Mouse (Mus musculus) neural tube, embryonic 13.5 days (tissue): ENCODE results near the gene Snapin. TPM values are rescaled to one million over a fixed set of nuclear protein-coding genes. Genes with fewer than 3 reads are reported as not detected.

ENCODE experiments used
- ATAC-seq: fragments of 200-750 bp; cut with Nextera tagmentation; 2 replicates; pipeline ENCODE4 v1.8.0; 2017; ENCODE audit warnings: low read depth, mild to moderate bottlenecking, moderate TSS enrichment, moderate library complexity
- H3K27ac ChIP-seq: fragments of 300-500 bp; sonication (generic); replicated peaks from 2 replicates; pipeline ENCODE4 v1.5.1; 2015; ENCODE audit warnings: moderate library complexity, mild to moderate bottlenecking, inconsistent platforms
- H3K27me3 ChIP-seq: fragments of 300-500 bp; sonication (generic); 2 replicates; pipeline ENCODE4 v1.6.1; 2015; ENCODE audit warnings: mild to moderate bottlenecking, inconsistent platforms
- H3K36me3 ChIP-seq: fragments of 300-500 bp; sonication (generic); 2 replicates; pipeline ENCODE4 v1.6.1; 2015; ENCODE audit warnings: mild to moderate bottlenecking, inconsistent platforms
- H3K4me1 ChIP-seq: fragments of 300-500 bp; sonication (generic); replicated peaks from 2 replicates; pipeline ENCODE4 v1.6.1; 2015; ENCODE audit warnings: inconsistent platforms
- H3K4me2 ChIP-seq: fragments of 300-500 bp; sonication (generic); 2 replicates; pipeline ENCODE4 v1.6.1; 2015; ENCODE audit warnings: inconsistent platforms, mild to moderate bottlenecking, moderate library complexity
- H3K4me3 ChIP-seq: fragments of 300-500 bp; sonication (generic); 2 replicates; pipeline ENCODE4 v1.5.1; 2015; ENCODE audit warnings: mild to moderate bottlenecking, inconsistent platforms
- H3K9ac ChIP-seq: fragments of 300-500 bp; sonication (generic); 2 replicates; pipeline ENCODE4 v1.6.1; 2015; ENCODE audit warnings: moderate library complexity, mild to moderate bottlenecking, inconsistent platforms
- H3K9me3 ChIP-seq: fragments of 300-500 bp; sonication (generic); 2 replicates; pipeline ENCODE4 v1.6.1; 2016; ENCODE audit warnings: inconsistent platforms
- WGBS: fragments of 180-500 bp; shearing (Covaris S2); methylation state at CpG from one replicate; pipeline ENCODE4 v1.1.7; 2015; 5-methylcytosine and 5-hydroxymethylcytosine counted together
- polyA plus RNA-seq: library from polyadenylated mRNA; unstranded; fragments of >200 nt; fragmentation: Nextera tagmentation; extraction: Ambion mirVana; gene quantifications from 2 replicates; pipeline ENCODE4 v1.2.1, GENCODE M21; 2015

Gene Snapin
- polyA plus RNA-seq, 1 experiment from 2014 or later: 103 TPM

- H3K27ac ChIP-seq: no peak overlapping the region
- peak; percentile 65 for ATAC-seq
- peaks cover 41% of the 10 kb centered on the region for H3K27me3 ChIP-seq
- peaks cover 18% of the 10 kb centered on the region for H3K4me1 ChIP-seq
- H3K36me3 ChIP-seq: no peaks in the 10 kb centered on the region
- WGBS: under 1% methylated on average over 10 of the region's 10 CpGs
- H3K9me3 ChIP-seq: no peaks in the 10 kb centered on the region
- H3K4me3 ChIP-seq: peak overlapping the region; percentile 35
- peak overlapping the region; percentile 63 for H3K4me2 ChIP-seq
- peak overlapping the region; percentile 60 for H3K9ac ChIP-seq
Observed at GRCm38 (mm10) chr3:90514691-90515090, 23.9 kb upstream of the Snapin start.

DNA sequence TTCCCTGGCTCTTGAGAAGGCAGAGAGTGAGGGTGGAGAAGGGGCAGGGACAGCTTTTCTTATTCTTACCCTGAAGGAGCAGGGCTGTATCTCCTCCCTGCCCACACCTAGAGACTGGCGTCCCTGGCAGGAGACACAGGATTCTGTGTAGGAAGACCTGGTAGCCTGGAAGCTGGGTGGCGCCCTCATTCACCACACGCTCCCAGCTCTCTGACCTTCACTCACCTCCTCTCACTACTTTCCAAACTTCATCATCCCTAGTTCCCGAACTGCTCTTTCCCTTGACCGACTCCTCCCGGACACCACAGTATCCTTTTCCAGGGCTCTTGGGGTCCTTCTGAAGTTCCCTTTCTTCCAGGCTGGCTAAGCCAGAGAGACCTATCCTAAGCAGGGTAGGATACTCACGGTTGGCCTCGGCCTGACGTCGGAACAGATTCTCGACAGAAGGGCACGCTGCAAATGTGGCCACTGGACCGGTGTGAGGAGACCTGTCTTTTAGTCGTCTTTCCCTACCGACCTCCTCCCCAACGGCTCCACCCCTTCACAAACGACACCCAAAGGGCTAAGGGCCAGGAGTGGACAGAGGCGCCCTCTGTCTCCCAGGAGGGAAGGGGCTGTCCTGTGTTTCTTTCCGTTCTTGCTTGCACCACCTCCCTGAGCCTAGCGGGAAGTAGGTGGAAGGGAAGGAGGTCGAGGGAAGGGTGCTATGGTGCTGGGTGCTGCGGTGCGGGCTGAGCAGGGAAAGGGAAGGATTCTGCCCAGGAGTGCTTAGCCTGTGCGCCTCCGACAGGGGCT, 23.2 kb upstream of the Snapin start, which contains the start of the genes S100a1 and S100a13:
Gene S100a1, minus strand, starts transcription at position 597 of the 795 bp plus-strand sequence.
Gene S100a13, plus strand, starts transcription at position 640 of the 795 bp plus-strand sequence.
- Histone ChIP-seq H3K36me3 (no peaks in the 10 kb centered on the region), H3K4me3 (peak within 1 kb of the TSS; percentile 35), H3K9ac (peak within 1 kb of the TSS; percentile 60), H3K27me3 (peaks cover 41% of the 10 kb centered on the region), H3K27ac (no peak within 1 kb of the TSS), H3K4me1 (peaks cover 18% of the 10 kb centered on the region), H3K4me2 (peak within 1 kb of the TSS; percentile 63), H3K9me3 (no peaks in the 10 kb centered on the region)
- ATAC-seq: no peak
- 3% methylated on average over 25 of the region's 25 CpGs for WGBS

DNA sequence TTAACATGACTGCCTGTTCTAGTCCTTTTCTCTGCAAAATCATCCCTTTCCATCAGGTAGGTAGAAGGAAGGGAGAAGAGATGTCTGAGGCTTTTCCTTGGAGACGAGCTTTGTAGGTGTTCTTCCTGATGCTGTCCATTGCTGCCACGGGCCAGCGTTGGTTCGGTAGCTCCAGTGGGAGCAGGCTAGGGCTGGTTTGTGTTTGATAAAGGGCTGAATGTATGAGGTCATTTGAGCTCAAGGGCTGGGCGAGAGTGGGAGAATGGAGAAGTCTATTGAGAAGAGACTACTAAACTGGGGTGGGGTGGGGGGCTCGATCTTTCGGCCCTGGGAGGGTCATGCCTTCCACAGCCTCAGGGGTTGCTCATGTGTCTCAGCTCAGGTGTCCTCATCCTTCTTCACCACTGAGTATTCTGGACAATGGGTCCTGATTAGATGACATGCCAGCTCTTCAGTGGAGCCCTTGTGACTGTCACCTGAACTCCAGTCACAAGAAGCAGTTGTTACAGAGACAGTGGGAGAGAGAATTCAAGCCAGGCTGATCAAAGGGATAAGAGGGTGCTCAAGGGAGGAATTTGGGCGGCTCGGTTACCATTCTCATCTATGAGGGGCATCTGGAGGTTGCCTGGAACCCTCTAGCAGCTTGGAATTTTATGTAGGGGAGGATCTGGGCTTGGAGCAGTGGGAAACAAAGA, 22.3 kb upstream of the Snapin start:
- H3K4me3 ChIP-seq: no peak overlapping the region
- H3K9me3 ChIP-seq: no peaks in the 10 kb centered on the region
- 76% methylated on average over 9 of the region's 9 CpGs for WGBS
- H3K4me2 ChIP-seq: no peak overlapping the region
- no peak for ATAC-seq
- no peak overlapping the region for H3K27ac ChIP-seq
- no peak overlapping the region for H3K9ac ChIP-seq
- peaks cover 21% of the 10 kb centered on the region for H3K4me1 ChIP-seq
- no peaks in the 10 kb centered on the region for H3K36me3 ChIP-seq
- H3K27me3 ChIP-seq: peaks cover 41% of the 10 kb centered on the region

DNA sequence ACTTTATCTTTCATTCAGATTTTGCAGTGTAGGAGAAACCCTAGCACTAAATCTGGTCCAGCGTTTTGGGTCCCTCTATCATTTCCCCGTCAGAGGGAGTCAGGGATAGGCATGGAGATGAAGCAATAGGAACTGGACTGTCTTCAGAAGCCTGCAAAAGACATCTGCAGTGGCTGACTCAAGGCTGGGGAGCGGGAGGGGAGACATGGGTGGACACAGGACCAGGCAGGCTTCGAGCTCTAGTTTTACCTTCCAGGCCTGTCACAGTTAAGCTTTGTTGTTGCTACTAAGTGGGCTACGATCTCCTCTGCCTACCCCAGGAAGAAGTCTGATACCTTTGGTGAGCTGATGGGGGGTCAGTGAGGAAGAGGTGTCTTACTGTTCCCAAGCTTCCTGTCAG, 21.4 kb upstream of the Snapin start:
- Histone ChIP-seq H3K9me3 (no peaks in the 10 kb centered on the region), H3K4me2 (no peak overlapping the region), H3K27me3 (peaks cover 41% of the 10 kb centered on the region), H3K4me3 (no peak overlapping the region), H3K9ac (no peak overlapping the region), H3K27ac (no peak overlapping the region), H3K4me1 (peaks cover 29% of the 10 kb centered on the region), H3K36me3 (peaks cover 5% of the 10 kb centered on the region; the same call in 1 of the 2 replicates)
- ATAC-seq: no peak
- WGBS: 91% methylated on average over 5 of the region's 5 CpGs

GRCm38 (mm10) chr3:90509747-90510123, 18.9 kb upstream of the Snapin start:
- H3K36me3 ChIP-seq: peaks cover 30% of the 10 kb centered on the region
- peak overlapping the region; percentile 47 for H3K4me2 ChIP-seq
- peaks cover 31% of the 10 kb centered on the region for H3K27me3 ChIP-seq
- peak; percentile 17; the same call in 1 of the 2 replicates for ATAC-seq
- WGBS: 20% methylated on average over 2 of the region's 2 CpGs
- H3K4me3 ChIP-seq: peak overlapping the region; percentile 88
- H3K4me1 ChIP-seq: peaks cover 43% of the 10 kb centered on the region
- no peaks in the 10 kb centered on the region for H3K9me3 ChIP-seq
- H3K27ac ChIP-seq: peak overlapping the region; percentile 96
- no peak overlapping the region for H3K9ac ChIP-seq

DNA sequence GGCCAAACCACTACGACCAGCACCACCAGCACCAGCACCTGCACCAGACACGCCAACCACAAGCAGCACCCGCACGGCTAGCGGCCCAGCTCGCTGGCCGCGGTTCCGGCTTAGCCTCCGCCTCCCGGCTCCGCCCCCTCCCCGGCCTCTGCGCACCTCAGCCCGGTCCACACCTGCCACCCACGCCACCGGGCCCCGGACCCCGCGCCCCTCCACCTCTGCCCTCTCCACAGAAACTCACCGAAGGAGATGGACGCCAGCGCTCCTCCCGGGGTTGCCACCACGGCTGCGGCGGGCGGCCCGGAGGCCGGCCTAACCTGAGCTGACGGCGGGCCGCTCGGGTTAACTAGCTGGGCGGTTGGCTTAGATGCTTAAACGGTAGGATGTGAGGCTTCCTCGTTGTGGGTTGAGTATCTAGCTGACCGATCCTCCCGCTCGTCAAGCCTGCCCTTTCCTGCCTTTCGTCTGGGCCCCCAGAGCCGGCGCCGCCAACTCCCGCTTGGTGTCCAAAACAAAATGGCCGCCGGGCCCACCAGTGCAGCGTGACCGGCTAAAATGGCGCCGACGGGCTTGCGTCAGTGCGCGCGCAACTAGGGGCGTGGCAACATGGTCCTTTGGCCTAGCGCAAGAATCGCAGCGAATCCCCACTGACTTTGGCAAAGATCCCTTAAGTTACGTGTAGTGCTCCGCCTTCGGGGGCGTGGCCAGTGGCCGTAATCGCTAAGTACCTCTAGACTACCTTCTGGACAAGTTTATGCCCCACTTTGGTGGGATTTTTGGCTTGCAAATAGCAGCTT, 18.3 kb upstream of the Snapin start, which contains the start of gene Chtop:
Gene Chtop, minus strand, starts transcription at position 549 of the 797 bp plus-strand sequence.
- peaks cover 34% of the 10 kb centered on the region for H3K36me3 ChIP-seq
- H3K4me2 ChIP-seq: peak within 1 kb of the TSS; percentile 85
- 1% methylated on average over 66 of the region's 66 CpGs for WGBS
- peak within 1 kb of the TSS; percentile 88 for H3K4me3 ChIP-seq
- peak; percentile 94 for ATAC-seq
- peaks cover 42% of the 10 kb centered on the region for H3K4me1 ChIP-seq
- no peaks in the 10 kb centered on the region for H3K9me3 ChIP-seq
- peaks cover 25% of the 10 kb centered on the region for H3K27me3 ChIP-seq
- peak within 1 kb of the TSS; percentile 96 for H3K27ac ChIP-seq
- peak within 1 kb of the TSS; percentile 99 for H3K9ac ChIP-seq

- H3K4me2 ChIP-seq: peak overlapping the region; percentile 85
- H3K9me3 ChIP-seq: no peaks in the 10 kb centered on the region
- WGBS: 3% methylated on average over 20 of the region's 20 CpGs
- H3K27ac ChIP-seq: peak overlapping the region; percentile 96
- peaks cover 41% of the 10 kb centered on the region for H3K36me3 ChIP-seq
- H3K27me3 ChIP-seq: peaks cover 18% of the 10 kb centered on the region
- ATAC-seq: no peak
- H3K4me1 ChIP-seq: peaks cover 39% of the 10 kb centered on the region
- H3K9ac ChIP-seq: peak overlapping the region; percentile 99
- H3K4me3 ChIP-seq: peak overlapping the region; percentile 88
Observed at GRCm38 (mm10) chr3:90508287-90508949, 17.6 kb upstream of the Snapin start.

DNA sequence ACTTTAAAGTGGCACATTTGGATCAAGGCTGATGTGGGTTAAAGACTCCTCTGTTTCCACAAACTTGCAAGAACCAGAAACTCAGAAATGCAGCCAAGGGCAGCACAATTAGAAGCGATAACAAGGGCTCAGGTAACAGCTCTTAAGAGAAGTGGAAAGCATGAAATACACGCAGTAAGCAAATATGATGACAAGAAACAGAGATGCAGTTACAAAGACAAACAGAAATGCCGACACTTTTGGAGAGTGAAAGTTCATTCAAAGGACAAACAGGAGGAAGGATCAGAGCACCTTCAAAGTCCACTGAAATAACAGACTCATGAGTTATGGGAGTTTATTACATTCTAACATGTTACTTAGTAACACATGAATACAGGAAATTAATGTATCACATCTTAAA, 15.5 kb upstream of the Snapin start:
- no peak for ATAC-seq
- H3K4me1 ChIP-seq: peaks cover 39% of the 10 kb centered on the region
- peaks cover 62% of the 10 kb centered on the region for H3K36me3 ChIP-seq
- H3K27ac ChIP-seq: no peak overlapping the region
- 93% methylated on average over 3 of the region's 3 CpGs for WGBS
- H3K27me3 ChIP-seq: 0 out of 2 replicates have a peak, but pooled peaks cover 4% of the 10 kb centered on the region
- H3K9ac ChIP-seq: 0 out of 2 replicates have a peak overlapping the region, but pooled peaks have one; percentile 8
- H3K4me3 ChIP-seq: no peak overlapping the region
- H3K4me2 ChIP-seq: no peak overlapping the region
- H3K9me3 ChIP-seq: no peaks in the 10 kb centered on the region

GRCm38 (mm10) chr3:90505216-90505615, 14.4 kb upstream of the Snapin start:
- no peak overlapping the region for H3K9ac ChIP-seq
- no peak overlapping the region for H3K27ac ChIP-seq
- peaks cover 71% of the 10 kb centered on the region for H3K36me3 ChIP-seq
- no peak overlapping the region for H3K4me3 ChIP-seq
- H3K4me1 ChIP-seq: peaks cover 39% of the 10 kb centered on the region
- WGBS: 94% methylated on average over 5 of the region's 5 CpGs
- no peak overlapping the region for H3K4me2 ChIP-seq
- no peak for ATAC-seq
- no peaks in the 10 kb centered on the region for H3K9me3 ChIP-seq
- H3K27me3 ChIP-seq: no peaks in the 10 kb centered on the region

- WGBS: 87% methylated on average over 4 of the region's 4 CpGs
- Histone ChIP-seq H3K36me3 (peaks cover 88% of the 10 kb centered on the region), H3K27ac (no peak overlapping the region), H3K4me1 (peaks cover 39% of the 10 kb centered on the region), H3K4me2 (no peak overlapping the region), H3K4me3 (no peak overlapping the region), H3K27me3 (no peaks in the 10 kb centered on the region), H3K9ac (no peak overlapping the region), H3K9me3 (no peaks in the 10 kb centered on the region)
- no peak for ATAC-seq
Observed at GRCm38 (mm10) chr3:90503444-90503843, 12.6 kb upstream of the Snapin start.

- Histone ChIP-seq H3K27ac (no peak overlapping the region), H3K9ac (no peak overlapping the region), H3K27me3 (no peaks in the 10 kb centered on the region), H3K4me3 (no peak overlapping the region), H3K36me3 (peaks cover 76% of the 10 kb centered on the region), H3K4me2 (no peak overlapping the region), H3K9me3 (no peaks in the 10 kb centered on the region), H3K4me1 (no peaks in the 10 kb centered on the region)
- no peak for ATAC-seq
Observed at GRCm38 (mm10) chr3:90497597-90497996, 6.8 kb upstream of the Snapin start.
